Comparison of ENCODE assay signal across 7 mouse cellular contexts in genomic region chr8:10965401-10966117, GRCm38 (mm10). TPM values are rescaled to one million over a fixed set of nuclear protein-coding genes. Genes with fewer than 3 reads are reported as not detected.
DNase-seq lines count a peak whose midpoint lies in the region; ATAC-seq and TF ChIP-seq lines count a peak whose summit lies in the region.

No protein-coding gene starts in this region.

- no peak overlapping the region for H3K4me2 ChIP-seq in forebrain, embryonic 15.5 days (replicated peaks)

- no peak overlapping the region for H3K4me3 ChIP-seq in liver, adult 2 months (ENCODE audit: insufficient read depth, low read depth, low read length)
- H3K4me3 ChIP-seq in forebrain, embryonic 15.5 days = no peak overlapping the region
- no peak overlapping the region for H3K4me3 ChIP-seq in thymus, adult 2 months (ENCODE audit: control insufficient read depth, insufficient read depth, low read length)

- no peaks in the 10 kb centered on the region for H3K36me3 ChIP-seq in liver, adult 2 months (ENCODE audit: control insufficient read depth, insufficient read depth, low read length)
- no peaks in the 10 kb centered on the region for H3K36me3 ChIP-seq in forebrain, embryonic 15.5 days
- no peaks in the 10 kb centered on the region for H3K36me3 ChIP-seq in thymus, adult 2 months (ENCODE audit: control insufficient read depth, insufficient read depth, low read length)

- TF ChIP-seq POLR2A in liver, adult 2 months (IDR thresholded peaks at IDR 0.05; ENCODE audit: extremely low read depth, insufficient read depth, low read length) = no peak
- no peak for TF ChIP-seq POLR2A in thymus, adult 2 months (IDR thresholded peaks at IDR 0.05; ENCODE audit: control insufficient read depth, extremely low read depth, insufficient read depth, low read length, poor library complexity)

- no peak for TF ChIP-seq CTCF in liver, adult 2 months (IDR thresholded peaks at IDR 0.05; ENCODE audit: low read depth, low read length)
- TF ChIP-seq CTCF in thymus, adult 2 months (IDR thresholded peaks at IDR 0.05; ENCODE audit: borderline replicate concordance, control insufficient read depth, extremely low read depth, insufficient read depth, low read length, poor library complexity) = no peak

- peak; percentile 91 for DNase-seq in liver, adult 2 months (ENCODE audit: extremely low read depth, low read depth, low spot score)
- DNase-seq in liver = no peak
- peak; percentile 50 to 70 for DNase-seq in kidney, postnatal 36 days
- DNase-seq in retina, postnatal 1 day = peak; percentile 61
- DNase-seq in thymus, adult 2 months = no peak

- ATAC-seq in forebrain, embryonic 15.5 days (replicated peaks) = peak; percentile 30; the same call in 1 of the 2 replicates
- ATAC-seq in inflammation-experienced regulatory T-cells, adult 6 months = no peak

- 0 out of 2 replicates have a peak overlapping the region, but pooled peaks have one; percentile 18 for H3K9ac ChIP-seq in liver, adult 2 months (ENCODE audit: low read depth, low read length)
- H3K9ac ChIP-seq in forebrain, embryonic 15.5 days (replicated peaks) = no peak overlapping the region

- H3K27ac ChIP-seq in liver, adult 2 months (replicated peaks; ENCODE audit: insufficient read depth, low read depth, low read length) = peak overlapping the region; percentile 60
- peak overlapping the region; percentile 42; the same call in 1 of the 2 replicates for H3K27ac ChIP-seq in forebrain, embryonic 15.5 days (replicated peaks)
- no peak overlapping the region for H3K27ac ChIP-seq in thymus, adult 2 months (ENCODE audit: control insufficient read depth, insufficient read depth, low read length)

- no peaks in the 10 kb centered on the region for H3K27me3 ChIP-seq in liver, adult 2 months (ENCODE audit: control insufficient read depth, insufficient read depth, low read length)
- H3K27me3 ChIP-seq in forebrain, embryonic 15.5 days = no peaks in the 10 kb centered on the region
- no peaks in the 10 kb centered on the region for H3K27me3 ChIP-seq in thymus, adult 2 months (ENCODE audit: control insufficient read depth, insufficient read depth, low read length)

- no peaks in the 10 kb centered on the region for H3K79me2 ChIP-seq in liver, adult 2 months (ENCODE audit: control insufficient read depth, insufficient read depth, low read length)

- 7% methylated on average over 6 of the region's 6 CpGs for WGBS in liver, adult 2 months
- WGBS in forebrain, embryonic 15.5 days = 11% methylated on average over 6 of the region's 6 CpGs
- WGBS in thymus, adult 2 months = 54% methylated on average over 6 of the region's 6 CpGs

- H3K9me3 ChIP-seq in forebrain, embryonic 15.5 days = no peaks in the 10 kb centered on the region

- H3K4me1 ChIP-seq in liver, adult 2 months (ENCODE audit: control insufficient read depth, insufficient read depth, low read length) = peaks cover 34% of the 10 kb centered on the region
- H3K4me1 ChIP-seq in forebrain, embryonic 15.5 days = peaks cover 18% of the 10 kb centered on the region
- no peaks in the 10 kb centered on the region for H3K4me1 ChIP-seq in thymus, adult 2 months (replicated peaks; ENCODE audit: control insufficient read depth, insufficient read depth, low read length)

RNA-seq across cellular contexts. Expression of gene Irs2, which starts 42.7 kb away (rescaled TPM):
- total RNA-seq in liver, adult 2 months (2014; rRNA removed) = 8.6 and 19.2 TPM in 2 replicates
- polyA plus RNA-seq in liver, adult 2 months (2012; rRNA removed) = 4.8 and 5.7 TPM in 2 replicates
- polyA plus RNA-seq in forebrain, embryonic 15.5 days (2015; fragmentation: Nextera tagmentation; extraction: Ambion mirVana) = 7.1 and 7.5 TPM in 2 replicates
- under 1 TPM in 2 of 3 experiments, not detected in 1; 0.72 to 0.73 TPM for polyA plus RNA-seq in inflammation-experienced regulatory T-cells, adult 6 months (2017; shearing (Covaris generic))
- 17.1 and 20.4 TPM in 2 replicates for polyA plus RNA-seq in thymus, adult 2 months (2012; rRNA removed)

Comparison
In these comparisons a context has a peak if more than half of its experiments do, and no peak if none do; other contexts are left out.
1. DNase-seq: peak in liver, adult 2 months (single experiment), kidney, postnatal 36 days (2 of 2) and retina, postnatal 1 day (single experiment); none in liver (single experiment) and thymus, adult 2 months (single experiment).